Mouse (Mus musculus) heart, embryonic 14.5 days (tissue): ENCODE measurements around the gene Calhm2. TPM values are rescaled to one million over a fixed set of nuclear protein-coding genes. Genes with fewer than 3 reads are reported as not detected.

ENCODE experiments used
- ATAC-seq: fragments of 200-750 bp; cut with Nextera tagmentation; 2 replicates; pipeline ENCODE4 v1.8.0; 2017; ENCODE audit warnings: low read depth, moderate TSS enrichment; ENCODE audit not compliant: insufficient number of reproducible peaks, insufficient read depth, low FRiP score
- H3K27ac ChIP-seq, 2 experiments: fragments of 200-500 bp in 1 of 2; fragments of 300-500 bp in 1 of 2; sonication (generic) in 1 of 2; replicated peaks in 1 of 2; 2 replicates each; pipeline ENCODE4 v1.5.1; 2012 to 2014; ENCODE audit warnings: low read depth in 2 of 2, low read length in 2 of 2, control low read depth in 1 of 2, mild to moderate bottlenecking in 1 of 2, mixed read lengths in 1 of 2; ENCODE audit not compliant: control insufficient read depth in 1 of 2, insufficient read depth in 1 of 2
- H3K27me3 ChIP-seq: fragments of 300-500 bp; sonication (generic); 2 replicates; pipeline ENCODE4 v1.6.1; 2014; ENCODE audit warnings: mild to moderate bottlenecking, low read length, control low read depth; ENCODE audit not compliant: control insufficient read depth, insufficient read depth
- H3K36me3 ChIP-seq: fragments of 300-500 bp; sonication (generic); 2 replicates; pipeline ENCODE4 v1.6.1; 2014; ENCODE audit warnings: mild to moderate bottlenecking, control low read depth, low read length, mixed read lengths; ENCODE audit not compliant: control insufficient read depth, insufficient read depth
- H3K4me1 ChIP-seq, 2 experiments: fragments of 200-500 bp in 1 of 2; fragments of 300-500 bp in 1 of 2; sonication (generic) in 1 of 2; 2 replicates each; pipeline ENCODE4 v1.6.1; 2012 to 2014; ENCODE audit warnings: low read length in 2 of 2, control low read depth in 1 of 2, mixed read lengths in 1 of 2; ENCODE audit not compliant: control insufficient read depth in 2 of 2, insufficient read depth in 2 of 2
- H3K4me2 ChIP-seq: fragments of 300-500 bp; sonication (generic); 2 replicates; pipeline ENCODE4 v1.6.1; 2014; ENCODE audit warnings: mild to moderate bottlenecking, low read length
- H3K4me3 ChIP-seq, 2 experiments: fragments of 200-500 bp in 1 of 2; fragments of 300-500 bp in 1 of 2; sonication (generic) in 1 of 2; 2 replicates each; pipeline ENCODE4 v1.5.1; 2012 to 2014; ENCODE audit warnings: low read length in 2 of 2, mild to moderate bottlenecking in 2 of 2, control low read depth in 1 of 2, low read depth in 1 of 2, moderate library complexity in 1 of 2; ENCODE audit not compliant: control insufficient read depth in 1 of 2, insufficient read depth in 1 of 2
- H3K9ac ChIP-seq: fragments of 300-500 bp; sonication (generic); 2 replicates; pipeline ENCODE4 v1.6.1; 2014; ENCODE audit warnings: mild to moderate bottlenecking, low read length
- H3K9me3 ChIP-seq: fragments of 300-500 bp; sonication (generic); 2 replicates; pipeline ENCODE4 v1.6.1; 2016; ENCODE audit warnings: low read length, control low read depth; ENCODE audit not compliant: control insufficient read depth
- whole genome bisulfite sequencing: fragments of 180-500 bp; shearing (Covaris S2); extraction: QIAGEN DNeasy Blood & Tissue Kit; methylation state at CpG from one replicate; pipeline ENCODE4 v1.1.7; 2014; 5-methylcytosine and 5-hydroxymethylcytosine counted together
- polyA plus RNA-seq: library from polyadenylated mRNA; unstranded; fragments of >200 nt; fragmentation: Nextera tagmentation; extraction: Ambion mirVana; gene quantifications from 2 replicates; pipeline ENCODE4 v1.2.1, GENCODE M21; 2014

Gene Calhm2
- polyA plus RNA-seq, 1 experiment from 2014 or later, result 1.7 TPM

DNA sequence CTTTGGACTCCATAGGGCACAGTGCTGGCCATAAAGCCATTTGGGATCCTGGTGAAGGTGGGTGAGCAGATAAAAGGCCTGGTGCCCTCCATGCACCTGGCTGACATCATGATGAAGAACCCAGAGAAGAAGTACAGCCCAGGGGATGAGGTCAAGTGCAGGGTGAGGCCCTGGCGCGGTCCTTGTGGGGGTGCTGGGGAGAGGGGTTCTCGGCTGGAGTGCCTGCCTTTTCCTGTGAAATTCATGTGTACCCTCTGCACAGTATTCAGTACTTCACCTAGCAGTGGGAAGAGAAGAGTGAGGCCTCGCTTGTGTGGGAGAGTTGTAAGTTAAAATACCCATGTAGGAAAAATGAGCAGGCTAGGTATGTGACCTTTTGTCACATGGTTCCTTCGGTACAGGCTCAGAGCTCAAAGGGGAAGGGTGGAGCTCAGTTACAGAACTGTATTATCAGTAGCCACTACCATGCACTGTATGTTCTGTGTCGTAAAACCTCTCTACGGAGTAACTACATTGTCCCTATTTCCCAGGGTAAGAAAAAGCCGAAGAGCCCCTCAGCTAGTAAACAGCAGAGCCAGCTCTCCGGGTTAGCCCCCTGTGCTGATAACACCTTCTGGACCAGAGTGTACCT is 33.3 kb downstream of the Calhm2 start:
- Histone ChIP-seq H3K27ac (no peak overlapping the region), H3K4me1 (no peaks in the 10 kb centered on the region), H3K4me3 (no peak overlapping the region), H3K9me3 (no peaks in the 10 kb centered on the region), H3K27me3 (no peaks in the 10 kb centered on the region), H3K36me3 (peaks cover 97% of the 10 kb centered on the region), H3K9ac (no peak overlapping the region), H3K4me2 (no peak overlapping the region)
- WGBS, result 83% methylated on average over 9 of the region's 9 CpGs
- ATAC-seq, result no peak

- H3K4me3 ChIP-seq, result no peak overlapping the region
- no peaks in the 10 kb centered on the region for H3K27me3 ChIP-seq
- H3K4me1 ChIP-seq, result no peaks in the 10 kb centered on the region
- no peak overlapping the region for H3K4me2 ChIP-seq
- no peak overlapping the region for H3K27ac ChIP-seq
- peaks cover 97% of the 10 kb centered on the region for H3K36me3 ChIP-seq
- H3K9ac ChIP-seq, result no peak overlapping the region
- H3K9me3 ChIP-seq, result no peaks in the 10 kb centered on the region
- no peak for ATAC-seq
- WGBS, result 68% methylated on average over 5 of the region's 5 CpGs
These were observed 37.0 kb downstream of the Calhm2 start for GRCm38 (mm10) chr19:47101080-47101479.

GRCm38 (mm10) chr19:47090550-47091156 is 47.4 kb downstream of the Calhm2 start, which contains the start of the genes Usmg5 and Pdcd11:
TSS of gene Usmg5 (minus strand) at chr19:47090647.
TSS of gene Pdcd11 (plus strand) at chr19:47090768.
- Histone ChIP-seq H3K36me3 (peaks cover 51% of the 10 kb centered on the region), H3K9me3 (no peaks in the 10 kb centered on the region)

DNA sequence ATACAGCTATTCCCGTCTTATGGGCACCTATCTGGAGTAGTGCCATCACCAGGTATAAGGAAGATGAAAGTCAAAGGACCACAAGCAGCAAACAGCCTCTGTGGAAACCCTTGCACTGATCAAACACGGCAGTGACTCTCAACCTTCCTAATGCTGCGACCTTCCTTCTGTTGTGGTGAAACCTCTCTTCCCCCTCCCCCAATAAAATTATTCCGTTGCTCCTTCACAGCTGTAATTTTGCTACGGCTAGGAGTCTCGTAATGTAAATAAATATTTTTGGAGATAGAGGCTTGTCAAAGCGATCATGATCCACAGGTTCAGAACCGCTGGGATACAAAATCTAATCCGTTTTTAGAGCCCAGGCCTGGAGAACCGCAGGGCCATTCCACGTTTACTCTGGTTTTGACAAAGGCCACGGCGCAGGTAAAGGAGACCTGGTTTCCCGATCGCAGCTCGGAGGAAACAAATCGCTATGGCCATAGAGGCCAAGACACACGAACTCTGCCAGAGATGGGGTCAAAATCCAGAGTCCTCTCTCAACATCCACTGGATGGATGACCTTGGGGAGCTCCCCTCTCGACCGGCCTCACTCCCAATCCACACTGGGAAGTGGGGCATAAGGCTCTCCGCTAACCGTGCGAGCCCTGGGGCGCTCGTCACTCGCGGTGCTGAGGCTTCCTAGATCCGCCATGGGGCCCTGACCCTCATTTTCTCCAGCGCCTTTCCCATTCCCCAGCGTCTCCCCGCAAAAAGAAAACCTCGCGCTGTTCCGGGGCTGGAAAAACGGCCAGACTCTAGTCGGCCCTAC is 48.2 kb downstream of the Calhm2 start:
- peak overlapping the region; percentile 82 to 92 for H3K27ac ChIP-seq
- no peaks in the 10 kb centered on the region for H3K9me3 ChIP-seq
- H3K4me2 ChIP-seq, result peak overlapping the region; percentile 82
- under 1% methylated on average over 36 of the region's 36 CpGs for WGBS
- H3K36me3 ChIP-seq, result peaks cover 51% of the 10 kb centered on the region
- peak overlapping the region; percentile 76 to 90 for H3K4me3 ChIP-seq
- H3K4me1 ChIP-seq, result peaks cover 0 to 25% of the 10 kb centered on the region in 2 experiments; a peak in 2 of 4 replicates
- peak; percentile 36; the same call in 1 of the 2 replicates for ATAC-seq
- peak overlapping the region; percentile 100 for H3K9ac ChIP-seq
- no peaks in the 10 kb centered on the region for H3K27me3 ChIP-seq

More at GRCm38 (mm10) chr19:47090550-47091156, 47.4 kb downstream of the Calhm2 start, which contains the start of the genes Usmg5 and Pdcd11:
- H3K27me3 ChIP-seq, result no peaks in the 10 kb centered on the region
- peak within 1 kb of the TSS; percentile 76 to 90 for H3K4me3 ChIP-seq
- peak within 1 kb of the TSS; percentile 100 for H3K9ac ChIP-seq
- peak within 1 kb of the TSS; percentile 82 to 92 for H3K27ac ChIP-seq
- H3K4me2 ChIP-seq, result peak within 1 kb of the TSS; percentile 87
- WGBS, result under 1% methylated on average over 56 of the region's 56 CpGs
- ATAC-seq, result peak; percentile 97
- peaks cover 0 to 25% of the 10 kb centered on the region in 2 experiments; a peak in 2 of 4 replicates for H3K4me1 ChIP-seq

- H3K4me2 ChIP-seq, result peak overlapping the region; percentile 82
- H3K4me3 ChIP-seq, result peak overlapping the region in 1 of 2 experiments; percentile 90; a peak in 1 of 4 replicates
- ATAC-seq, result no peak
- no peak overlapping the region for H3K27ac ChIP-seq
- no peaks in the 10 kb centered on the region for H3K27me3 ChIP-seq
- H3K9ac ChIP-seq, result peak overlapping the region; percentile 21; the same call in 1 of the 2 replicates
- H3K36me3 ChIP-seq, result peaks cover 51% of the 10 kb centered on the region
- H3K9me3 ChIP-seq, result no peaks in the 10 kb centered on the region
- 65% methylated on average over 3 of the region's 3 CpGs for WGBS
- H3K4me1 ChIP-seq, result peaks cover 0 to 25% of the 10 kb centered on the region in 2 experiments; a peak in 2 of 4 replicates
These were observed 49.9 kb downstream of the Calhm2 start for GRCm38 (mm10) chr19:47088226-47088625.

DNA sequence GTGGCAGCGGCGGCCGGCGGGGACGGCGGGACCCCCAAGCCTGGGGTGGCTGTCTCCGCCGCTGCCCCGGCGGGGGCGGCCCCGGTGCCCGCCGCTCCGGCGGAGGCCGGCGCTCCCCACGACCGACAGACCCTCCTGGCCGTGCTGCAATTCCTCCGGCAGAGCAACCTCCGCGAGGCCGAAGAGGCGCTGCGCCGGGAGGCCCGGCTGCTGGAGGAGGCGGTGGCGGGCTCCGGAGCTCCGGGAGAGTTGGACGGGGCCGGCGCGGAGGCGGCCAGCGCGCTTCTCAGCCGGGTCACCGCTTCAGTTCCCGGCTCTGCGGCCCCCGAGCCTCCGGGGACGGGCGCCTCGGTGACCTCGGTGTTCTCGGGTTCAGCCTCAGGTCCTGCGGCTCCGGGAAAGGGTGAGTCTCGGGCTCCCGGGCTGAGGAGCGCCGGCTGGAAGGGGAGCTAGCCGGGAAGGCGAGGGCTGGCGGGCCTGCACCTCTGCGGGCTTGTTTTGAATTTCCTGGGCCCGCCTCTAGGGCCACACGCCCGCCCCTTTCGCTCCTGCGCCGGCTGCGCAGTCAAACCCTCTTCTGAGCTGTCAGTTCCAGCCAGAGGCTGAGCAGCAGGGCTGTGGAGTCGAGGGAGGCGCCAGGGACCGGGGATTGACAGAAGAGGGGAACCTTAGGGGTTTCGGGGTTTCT is 70.0 kb downstream of the Calhm2 start:
- H3K27ac ChIP-seq, result peak overlapping the region; percentile 71 to 84
- no peaks in the 10 kb centered on the region for H3K9me3 ChIP-seq
- H3K4me2 ChIP-seq, result peak overlapping the region; percentile 85
- H3K4me3 ChIP-seq, result peak overlapping the region; percentile 78 to 81
- H3K27me3 ChIP-seq, result no peaks in the 10 kb centered on the region
- H3K36me3 ChIP-seq, result peaks cover 28% of the 10 kb centered on the region
- under 1% methylated on average over 71 of the region's 72 CpGs for WGBS
- peak overlapping the region; percentile 90 for H3K9ac ChIP-seq
- H3K4me1 ChIP-seq, result peaks cover 3 to 8% of the 10 kb centered on the region in 2 experiments
- peak; percentile 89 for ATAC-seq
